Mouse (Mus musculus): ENCODE measurements around the gene Zcchc24. TPM values are rescaled to one million over a fixed set of nuclear protein-coding genes. Genes with fewer than 3 reads are reported as not detected.

Gene Zcchc24
- polyA plus RNA-seq, 1 experiment from 2014 or later: 38.0 TPM

DNA sequence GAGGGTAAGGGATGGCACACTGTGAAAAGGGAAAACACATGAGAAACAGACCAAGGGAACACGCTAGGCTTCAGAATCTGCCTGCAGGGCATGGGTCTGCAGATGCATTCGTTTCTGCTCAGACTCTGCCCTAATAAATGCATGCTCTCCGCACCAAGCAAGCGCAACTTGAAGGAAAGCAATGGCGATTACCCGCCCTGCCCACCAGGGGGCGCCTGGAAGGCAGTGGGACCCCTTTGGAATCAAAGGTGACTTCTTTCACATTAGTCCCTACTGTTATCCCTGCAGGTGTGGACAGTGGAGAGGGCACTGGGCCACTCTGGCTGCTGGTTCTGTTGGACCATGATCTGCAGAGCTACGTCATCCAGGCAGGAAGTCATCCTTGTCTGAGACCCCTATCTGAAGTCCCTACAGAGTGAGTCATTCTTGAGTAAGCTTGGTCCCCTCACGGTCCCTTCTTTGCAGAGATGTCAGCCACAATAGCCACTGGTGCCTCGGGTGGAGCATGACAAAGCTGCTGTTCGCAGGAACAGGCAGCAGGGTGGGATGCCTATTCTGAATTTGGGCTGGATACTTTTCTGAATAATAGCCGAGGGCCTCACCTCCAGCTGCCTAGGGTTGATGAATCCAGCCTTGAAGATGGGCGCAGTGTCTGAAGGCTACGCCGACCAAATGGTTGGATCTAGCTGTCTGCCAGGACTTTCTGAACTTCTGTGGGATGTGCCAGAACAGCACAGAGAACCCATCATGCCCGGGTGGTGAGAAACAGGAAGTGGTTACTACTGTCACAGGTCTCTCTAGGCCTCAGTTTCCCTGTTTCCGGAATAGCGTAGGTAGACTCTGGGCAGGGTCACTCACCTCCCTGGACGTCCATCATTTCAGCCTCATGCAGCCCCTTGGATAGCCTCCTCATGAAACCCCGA lies 42.4 kb downstream of the Zcchc24 start:
- H3K4me3 ChIP-seq (ENCODE audit: inconsistent target): no peak overlapping the region
- H3K36me3 ChIP-seq (ENCODE audit: inconsistent target): no peaks in the 10 kb centered on the region; the same call in 1 of the 2 replicates
- H3K27ac ChIP-seq: no peak overlapping the region
- WGBS (ENCODE audit: missing documents): 47% methylated on average over 20 of the region's 20 CpGs
- no peaks in the 10 kb centered on the region for H3K79me2 ChIP-seq (ENCODE audit: inconsistent target)

DNA sequence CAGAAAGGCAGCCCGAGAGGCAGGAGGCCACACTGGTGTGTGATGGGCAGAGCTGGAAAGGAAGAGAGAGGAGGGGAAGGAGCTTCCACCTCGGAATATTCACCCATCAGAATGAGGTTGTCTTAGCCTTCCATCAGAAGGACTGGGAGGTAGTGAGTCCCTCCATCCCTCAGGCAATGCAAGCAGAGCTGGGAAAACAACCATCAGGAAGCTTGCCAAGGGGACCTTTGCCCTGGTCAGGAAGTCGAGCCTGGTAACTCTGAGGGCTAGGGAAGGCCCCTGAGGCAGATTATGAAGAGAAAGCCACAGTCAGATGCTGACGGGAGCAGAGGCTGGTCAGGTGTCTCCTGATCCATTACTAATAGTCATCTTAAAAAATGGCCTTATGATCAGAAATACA lies 43.1 kb downstream of the Zcchc24 start:
- H3K4me3 ChIP-seq (ENCODE audit: inconsistent target): no peak overlapping the region
- no peak overlapping the region for H3K27ac ChIP-seq
- 65% methylated on average over 4 of the region's 4 CpGs for WGBS (ENCODE audit: missing documents)
- no peaks in the 10 kb centered on the region; the same call in 1 of the 2 replicates for H3K36me3 ChIP-seq (ENCODE audit: inconsistent target)
- no peaks in the 10 kb centered on the region for H3K79me2 ChIP-seq (ENCODE audit: inconsistent target)

- no peaks in the 10 kb centered on the region; the same call in 1 of the 2 replicates for H3K36me3 ChIP-seq (ENCODE audit: inconsistent target)
- no peak overlapping the region for H3K4me3 ChIP-seq (ENCODE audit: inconsistent target)
- no peaks in the 10 kb centered on the region for H3K79me2 ChIP-seq (ENCODE audit: inconsistent target)
- no peak overlapping the region for H3K27ac ChIP-seq
- WGBS (ENCODE audit: missing documents): 79% methylated on average over 2 of the region's 11 CpGs
Observed at GRCm38 (mm10) chr14:25725032-25725497, 43.8 kb downstream of the Zcchc24 start.

GRCm38 (mm10) chr14:25720962-25721707 lies 47.7 kb downstream of the Zcchc24 start:
- no peaks in the 10 kb centered on the region for H3K79me2 ChIP-seq (ENCODE audit: inconsistent target)
- no peak overlapping the region for H3K4me3 ChIP-seq (ENCODE audit: inconsistent target)
- WGBS (ENCODE audit: missing documents): 46% methylated on average over 5 of the region's 5 CpGs
- H3K27ac ChIP-seq: no peak overlapping the region
- H3K36me3 ChIP-seq (ENCODE audit: inconsistent target): peaks cover 15% of the 10 kb centered on the region; the same call in 1 of the 2 replicates

- peaks cover 24% of the 10 kb centered on the region; the same call in 1 of the 2 replicates for H3K36me3 ChIP-seq (ENCODE audit: inconsistent target)
- no peak overlapping the region for H3K27ac ChIP-seq
- H3K79me2 ChIP-seq (ENCODE audit: inconsistent target): no peaks in the 10 kb centered on the region
- 71% methylated on average over 9 of the region's 9 CpGs for WGBS (ENCODE audit: missing documents)
- no peak overlapping the region for H3K4me3 ChIP-seq (ENCODE audit: inconsistent target)
Observed at GRCm38 (mm10) chr14:25719371-25719770, 49.5 kb downstream of the Zcchc24 start.

DNA sequence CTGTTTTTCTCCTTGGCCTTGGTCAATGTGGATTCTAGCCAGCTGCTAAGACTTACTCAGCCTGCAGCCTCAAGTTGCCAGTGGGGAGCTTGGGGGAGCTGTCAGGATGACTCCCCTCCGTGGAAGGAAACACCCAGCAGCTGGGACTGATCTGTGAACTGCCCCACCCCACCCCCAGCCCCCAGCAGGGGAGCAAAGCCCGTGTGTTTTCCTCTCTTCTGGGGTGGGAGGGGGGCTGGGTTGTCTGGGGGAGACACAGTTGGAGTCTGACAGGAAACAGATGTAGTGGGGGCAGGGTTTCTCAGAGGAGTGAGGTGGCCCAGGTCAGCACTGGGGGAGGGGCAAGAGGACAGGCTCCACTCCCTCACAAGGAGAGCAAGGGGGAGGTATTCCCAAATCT lies 50.4 kb downstream of the Zcchc24 start:
- H3K4me3 ChIP-seq (ENCODE audit: inconsistent target): no peak overlapping the region
- no peak overlapping the region for H3K27ac ChIP-seq
- no peaks in the 10 kb centered on the region for H3K79me2 ChIP-seq (ENCODE audit: inconsistent target)
- peaks cover 25% of the 10 kb centered on the region; the same call in 1 of the 2 replicates for H3K36me3 ChIP-seq (ENCODE audit: inconsistent target)
- 17% methylated on average over 2 of the region's 2 CpGs for WGBS (ENCODE audit: missing documents)

GRCm38 (mm10) chr14:25717718-25718117 lies 51.1 kb downstream of the Zcchc24 start:
- no peaks in the 10 kb centered on the region for H3K79me2 ChIP-seq (ENCODE audit: inconsistent target)
- H3K27ac ChIP-seq: no peak overlapping the region
- peaks cover 25% of the 10 kb centered on the region; the same call in 1 of the 2 replicates for H3K36me3 ChIP-seq (ENCODE audit: inconsistent target)
- no peak overlapping the region for H3K4me3 ChIP-seq (ENCODE audit: inconsistent target)
- 90% methylated on average over 8 of the region's 8 CpGs for WGBS (ENCODE audit: missing documents)

DNA sequence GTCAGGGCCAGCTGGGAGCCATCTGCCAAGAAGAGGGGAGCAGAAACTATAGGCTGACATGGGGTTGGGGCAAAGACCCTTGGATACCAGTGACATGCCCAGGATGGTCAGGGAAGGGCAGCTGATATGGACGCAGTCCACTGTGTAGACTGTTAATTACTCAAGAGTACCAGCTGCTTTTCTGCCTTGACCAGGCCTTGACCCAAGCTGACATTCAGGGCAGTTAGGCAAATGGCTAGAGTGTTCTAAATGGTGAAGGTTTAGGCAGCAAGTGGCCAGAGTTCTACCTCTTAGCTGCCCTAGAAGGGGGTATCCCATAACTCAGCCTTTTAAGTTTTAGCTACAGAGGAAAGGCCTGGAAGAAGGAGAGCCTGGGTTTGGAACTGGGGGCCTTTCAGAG lies 52.3 kb downstream of the Zcchc24 start:
- H3K4me3 ChIP-seq (ENCODE audit: inconsistent target): no peak overlapping the region
- no peaks in the 10 kb centered on the region for H3K79me2 ChIP-seq (ENCODE audit: inconsistent target)
- no peak overlapping the region for H3K27ac ChIP-seq
- WGBS (ENCODE audit: missing documents): 100% methylated on average over 1 of the region's 1 CpGs
- H3K36me3 ChIP-seq (ENCODE audit: inconsistent target): peaks cover 25% of the 10 kb centered on the region; the same call in 1 of the 2 replicates

DNA sequence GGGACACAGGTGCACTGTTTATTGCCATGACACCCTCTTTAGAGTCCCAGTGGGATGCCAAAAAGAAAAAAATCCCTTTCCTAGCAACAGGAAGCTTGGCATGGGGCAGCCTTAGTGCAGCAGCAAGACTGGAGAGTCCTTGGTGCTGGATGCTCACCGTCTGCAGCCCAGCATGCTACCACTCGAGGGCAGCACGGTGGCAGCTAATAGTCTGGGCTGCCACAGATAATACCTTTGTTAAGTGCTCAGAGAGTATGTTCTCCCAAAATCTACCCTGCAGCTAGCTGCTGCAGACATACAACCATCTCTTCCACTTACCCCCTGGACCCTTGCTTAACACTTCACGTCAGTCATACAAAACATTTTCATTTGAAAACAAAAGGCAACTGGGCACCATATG lies 55.4 kb downstream of the Zcchc24 start:
- Histone ChIP-seq H3K27ac (no peak overlapping the region), H3K79me2 (ENCODE audit: inconsistent target) (no peaks in the 10 kb centered on the region), H3K4me3 (ENCODE audit: inconsistent target) (no peak overlapping the region), H3K36me3 (ENCODE audit: inconsistent target) (peaks cover 18% of the 10 kb centered on the region; the same call in 1 of the 2 replicates)
- 61% methylated on average over 4 of the region's 4 CpGs for WGBS (ENCODE audit: missing documents)

DNA sequence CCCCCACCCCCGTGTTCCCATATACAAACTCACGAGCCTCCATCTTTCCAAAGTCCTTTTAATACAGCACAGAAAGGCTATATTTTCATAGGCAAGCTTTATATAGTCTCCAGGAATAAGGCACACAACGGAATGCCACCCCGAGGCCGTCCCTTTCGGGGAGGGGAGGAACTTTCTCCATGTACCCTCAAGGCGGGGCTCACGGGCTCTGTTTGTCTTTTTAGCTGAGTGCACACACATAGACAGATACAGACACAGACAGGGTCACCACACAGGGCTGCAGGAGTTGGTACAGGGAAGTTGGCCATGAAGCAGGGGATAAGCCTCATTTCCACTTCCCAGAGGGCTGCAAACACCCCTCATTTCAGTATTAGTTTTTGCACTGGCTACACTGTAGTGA lies 57.2 kb downstream of the Zcchc24 start:
- H3K4me3 ChIP-seq (ENCODE audit: inconsistent target): no peak overlapping the region
- H3K79me2 ChIP-seq (ENCODE audit: inconsistent target): no peaks in the 10 kb centered on the region
- peaks cover 9% of the 10 kb centered on the region; the same call in 1 of the 2 replicates for H3K36me3 ChIP-seq (ENCODE audit: inconsistent target)
- WGBS (ENCODE audit: missing documents): 98% methylated on average over 8 of the region's 8 CpGs
- H3K27ac ChIP-seq: no peak overlapping the region

DNA sequence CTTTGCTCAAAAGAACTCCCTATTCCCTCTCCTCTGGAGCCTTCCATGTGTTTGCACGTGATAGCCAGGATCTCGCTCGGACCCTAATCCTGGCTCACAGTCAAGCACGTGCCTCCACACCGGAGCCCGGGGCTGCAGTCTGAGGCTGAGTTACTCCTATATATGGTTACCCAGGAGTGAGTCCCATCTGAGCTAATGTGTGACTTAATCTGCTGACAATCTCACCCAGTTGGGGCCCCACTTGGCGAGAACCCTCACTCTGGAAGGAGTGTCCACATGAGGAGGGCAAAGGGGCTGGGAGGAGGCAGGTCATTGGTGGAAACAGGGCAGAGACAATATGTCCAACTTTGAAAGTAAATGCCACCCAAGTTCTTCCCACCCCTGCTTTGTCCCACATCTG lies 57.7 kb downstream of the Zcchc24 start:
- Histone ChIP-seq H3K36me3 (ENCODE audit: inconsistent target) (peaks cover 9% of the 10 kb centered on the region; the same call in 1 of the 2 replicates), H3K4me3 (ENCODE audit: inconsistent target) (no peak overlapping the region), H3K27ac (no peak overlapping the region), H3K79me2 (ENCODE audit: inconsistent target) (no peaks in the 10 kb centered on the region)
- WGBS (ENCODE audit: missing documents): 94% methylated on average over 7 of the region's 7 CpGs

DNA sequence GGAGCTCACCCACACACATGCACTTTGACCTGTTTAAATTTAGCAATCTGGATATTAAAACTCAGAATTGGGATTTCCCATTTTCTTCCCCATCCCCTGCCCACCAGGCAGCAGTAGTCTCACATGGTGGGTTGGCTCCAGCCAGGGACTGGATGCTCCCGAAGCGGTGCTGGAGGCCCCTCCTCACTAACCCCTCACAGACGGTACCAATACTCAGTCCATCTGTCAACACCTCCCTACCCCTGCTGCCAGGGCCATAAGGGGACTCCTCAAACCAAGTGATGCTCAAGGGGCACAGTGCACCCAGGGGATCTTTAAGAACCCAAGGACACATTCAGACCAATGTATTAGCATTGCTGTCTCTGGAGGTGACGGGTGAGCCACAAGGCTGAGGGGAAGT lies 58.2 kb downstream of the Zcchc24 start:
- Histone ChIP-seq H3K4me3 (ENCODE audit: inconsistent target) (no peak overlapping the region), H3K36me3 (ENCODE audit: inconsistent target) (peaks cover 9% of the 10 kb centered on the region; the same call in 1 of the 2 replicates), H3K79me2 (ENCODE audit: inconsistent target) (no peaks in the 10 kb centered on the region), H3K27ac (no peak overlapping the region)
- WGBS (ENCODE audit: missing documents): 95% methylated on average over 4 of the region's 4 CpGs

DNA sequence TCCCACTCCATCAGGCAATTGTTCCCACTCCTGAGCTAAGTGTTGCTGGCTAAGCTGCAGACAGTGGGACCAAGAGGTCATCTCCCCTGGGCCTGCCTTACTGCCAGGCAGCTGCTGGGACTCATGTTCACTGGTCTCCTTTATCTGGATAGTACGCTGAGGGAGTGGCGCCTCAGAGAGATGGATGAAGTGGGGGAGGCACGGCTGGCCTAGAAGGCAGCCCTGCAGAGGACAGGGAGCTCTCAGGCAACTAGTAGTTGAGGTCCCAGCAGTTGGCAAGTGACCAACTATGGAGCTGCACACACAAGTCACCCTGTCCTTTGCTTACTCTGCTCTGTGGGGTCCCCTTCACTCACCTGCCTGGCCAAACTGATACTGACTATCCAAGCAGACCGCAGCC lies 58.8 kb downstream of the Zcchc24 start:
- Histone ChIP-seq H3K79me2 (ENCODE audit: inconsistent target) (no peaks in the 10 kb centered on the region), H3K27ac (no peak overlapping the region), H3K36me3 (ENCODE audit: inconsistent target) (peaks cover 8% of the 10 kb centered on the region; the same call in 1 of the 2 replicates), H3K4me3 (ENCODE audit: inconsistent target) (no peak overlapping the region)
- 88% methylated on average over 4 of the region's 4 CpGs for WGBS (ENCODE audit: missing documents)

DNA sequence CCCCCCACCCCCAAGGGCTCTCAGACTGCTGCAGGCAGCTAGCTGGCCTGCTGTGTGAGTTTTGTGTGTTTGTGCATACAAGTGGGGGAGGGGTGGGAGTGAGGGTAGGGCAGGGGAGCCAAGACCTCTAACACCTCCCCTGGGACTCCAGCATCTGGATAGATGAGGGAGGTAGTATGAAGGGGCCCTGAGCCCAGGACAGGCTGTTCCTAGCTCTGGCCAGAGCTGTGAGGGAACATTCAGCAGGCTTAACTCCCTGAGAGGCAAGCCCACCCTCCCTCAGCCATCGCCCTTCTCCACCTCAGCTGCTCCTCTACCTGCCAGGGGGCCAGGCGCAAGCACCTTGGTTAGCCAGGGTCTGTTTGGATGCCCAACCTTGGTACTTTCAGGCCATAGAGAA lies 59.9 kb downstream of the Zcchc24 start:
- no peaks in the 10 kb centered on the region for H3K36me3 ChIP-seq (ENCODE audit: inconsistent target)
- WGBS (ENCODE audit: missing documents): 89% methylated on average over 2 of the region's 2 CpGs
- H3K79me2 ChIP-seq (ENCODE audit: inconsistent target): no peaks in the 10 kb centered on the region
- no peak overlapping the region for H3K4me3 ChIP-seq (ENCODE audit: inconsistent target)
- H3K27ac ChIP-seq: no peak overlapping the region

GRCm38 (mm10) chr14:25708451-25708850 lies 60.4 kb downstream of the Zcchc24 start:
- Histone ChIP-seq H3K27ac (no peak overlapping the region), H3K4me3 (ENCODE audit: inconsistent target) (no peak overlapping the region), H3K79me2 (ENCODE audit: inconsistent target) (no peaks in the 10 kb centered on the region), H3K36me3 (ENCODE audit: inconsistent target) (no peaks in the 10 kb centered on the region)
- 77% methylated on average over 4 of the region's 4 CpGs for WGBS (ENCODE audit: missing documents)

Measured in macrophage (primary cell).